Mouse (Mus musculus): ENCODE results near the gene Src.

- TF ChIP-seq CTCF (IDR thresholded peaks at IDR 0.05; ENCODE audit: insufficient read depth, low read length) (no peak), POLR2A (IDR thresholded peaks at IDR 0.05; ENCODE audit: borderline replicate concordance, extremely low read depth, low read depth, low read length) (no peak)
Measured at GRCm38 (mm10) chr2:157431912-157432311, 13.7 kb downstream of the Src start.
